Mouse (Mus musculus) WW6 (cell line): ENCODE results near the gene Fam122a.

Source experiments
- DNase-seq: peaks from one replicate; pipeline ENCODE4 v3.0.0-alpha.2; 2013; ENCODE audit warnings: low read depth, low spot score

The Fam122a gene

DNA sequence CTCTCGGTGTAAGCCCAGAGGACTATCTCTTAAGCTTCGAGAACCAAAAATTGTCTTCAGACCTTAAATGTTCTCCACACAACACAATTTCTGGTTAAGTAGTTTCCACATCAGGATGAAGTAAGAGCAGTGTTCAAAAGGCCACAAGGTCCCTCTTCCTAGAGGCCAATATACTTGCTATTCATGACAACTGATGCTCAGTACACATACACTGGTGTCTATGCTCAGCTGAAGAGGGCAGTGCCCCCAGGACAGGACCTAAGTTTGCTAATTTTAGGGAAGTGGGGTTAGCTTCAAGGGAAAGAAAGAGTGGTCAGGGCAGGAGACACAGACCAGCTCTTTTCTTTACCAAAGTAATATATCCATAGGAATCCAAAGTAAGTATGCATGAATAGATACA lies 45.8 kb downstream of the Fam122a start:
- no peak for DNase-seq

DNA sequence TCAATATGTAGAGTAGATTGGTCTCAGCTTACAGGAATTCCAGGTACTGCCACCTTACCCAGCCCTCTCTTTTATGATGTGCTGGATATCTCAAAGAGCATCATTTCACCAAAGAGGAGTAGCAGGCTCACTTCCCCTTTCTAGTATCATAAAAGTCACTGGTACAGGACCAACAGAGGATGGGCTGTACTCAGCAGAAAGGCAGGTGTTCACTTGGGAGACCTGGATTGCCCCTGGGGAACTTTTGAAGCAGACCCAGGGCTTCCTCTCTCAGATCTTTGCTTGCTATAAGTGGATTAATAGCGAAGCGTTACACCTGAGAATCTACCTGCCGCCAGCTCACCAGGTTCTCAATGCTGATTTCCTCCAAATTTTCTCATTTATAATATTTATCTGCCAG lies 49.1 kb downstream of the Fam122a start:
- DNase-seq, result no peak

DNA sequence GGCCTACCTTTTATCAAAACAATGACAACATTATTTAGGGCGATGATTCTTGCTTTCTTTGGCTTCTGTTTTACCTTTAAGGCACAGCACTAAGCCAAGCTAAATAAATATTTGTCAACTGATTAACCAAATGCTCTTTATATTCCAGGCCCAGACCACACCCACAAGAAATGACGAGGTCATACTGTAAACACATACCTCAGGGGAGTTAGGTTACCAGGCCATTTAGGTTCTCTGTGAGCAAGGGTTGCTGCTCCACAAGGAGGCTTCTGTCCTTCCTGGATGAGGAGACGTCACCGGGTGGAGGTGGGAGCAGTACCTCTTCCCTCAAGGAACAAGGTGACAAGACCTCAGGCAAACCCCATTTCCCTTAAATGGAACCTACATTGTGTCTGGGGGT lies 49.9 kb downstream of the Fam122a start:
- no peak for DNase-seq

DNA sequence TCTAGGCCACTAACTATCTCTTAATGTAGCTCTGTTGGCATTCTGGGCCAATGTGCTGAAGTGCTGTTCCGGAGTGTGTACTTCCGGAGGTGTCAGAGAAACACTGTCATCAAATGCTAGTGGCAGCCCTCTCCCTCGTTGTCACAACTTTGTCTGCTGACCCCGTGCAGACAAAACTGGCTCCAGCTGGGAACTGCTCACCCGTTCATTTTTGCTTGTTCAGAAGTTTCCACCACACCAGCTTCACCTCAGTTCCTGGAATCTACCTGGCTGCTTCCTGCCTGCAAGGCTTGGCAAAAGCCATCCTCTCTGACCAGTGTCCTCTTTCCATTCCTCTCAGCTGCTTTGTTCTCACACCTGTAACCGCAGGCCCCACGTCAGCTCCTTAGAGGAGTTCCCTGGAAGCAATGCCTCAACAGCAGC lies 50.4 kb downstream of the Fam122a start:
- no peak for DNase-seq
